Mouse (Mus musculus): ENCODE results near the gene Msh5. TPM values are rescaled to one million over a fixed set of nuclear protein-coding genes. Genes with fewer than 3 reads are reported as not detected.
A peak's percentile ranks its signal among the peaks of the same experiment; 100 is the strongest.

Msh5 gene
- polyA plus RNA-seq, 1 experiment from 2014 or later = 5.2 TPM

- H3K36me3 ChIP-seq = no peaks in the 10 kb centered on the region
- DNase-seq (ENCODE audit: low spot score) = peak; percentile 27
- H3K9me3 ChIP-seq (replicated peaks) = no peaks in the 10 kb centered on the region
- H3K27ac ChIP-seq = no peak overlapping the region
- no peak overlapping the region for H3K4me3 ChIP-seq
- H3K4me1 ChIP-seq = peaks cover 22% of the 10 kb centered on the region
- H3K27me3 ChIP-seq (ENCODE audit: low read depth, poor library complexity, severe bottlenecking) = peaks cover 4% of the 10 kb centered on the region; the same call in 1 of the 2 replicates
- WGBS = 73% methylated on average over 8 of the region's 8 CpGs
These were observed 14.1 kb downstream of the Msh5 start for GRCm38 (mm10) chr17:35032323-35032870.

GRCm38 (mm10) chr17:35031880-35032279 is 14.7 kb downstream of the Msh5 start:
- H3K4me3 ChIP-seq = no peak overlapping the region
- DNase-seq (ENCODE audit: low spot score) = no peak
- H3K27me3 ChIP-seq (ENCODE audit: low read depth, poor library complexity, severe bottlenecking) = peaks cover 4% of the 10 kb centered on the region; the same call in 1 of the 2 replicates
- peaks cover 27% of the 10 kb centered on the region for H3K4me1 ChIP-seq
- H3K36me3 ChIP-seq = no peaks in the 10 kb centered on the region
- no peak overlapping the region for H3K27ac ChIP-seq
- H3K9me3 ChIP-seq (replicated peaks) = no peaks in the 10 kb centered on the region
- WGBS = 92% methylated on average over 7 of the region's 7 CpGs

GRCm38 (mm10) chr17:35031272-35031671 is 15.3 kb downstream of the Msh5 start:
- DNase-seq (ENCODE audit: low spot score) = peak; percentile 27
- Histone ChIP-seq H3K4me3 (no peak overlapping the region), H3K27ac (peak overlapping the region; percentile 21; the same call in 1 of the 2 replicates), H3K27me3 (ENCODE audit: low read depth, poor library complexity, severe bottlenecking) (peaks cover 4% of the 10 kb centered on the region; the same call in 1 of the 2 replicates), H3K4me1 (peaks cover 30% of the 10 kb centered on the region), H3K36me3 (no peaks in the 10 kb centered on the region), H3K9me3 (replicated peaks) (no peaks in the 10 kb centered on the region)
- 90% methylated on average over 11 of the region's 11 CpGs for WGBS

GRCm38 (mm10) chr17:35029691-35030532 is 16.6 kb downstream of the Msh5 start:
- H3K27ac ChIP-seq = 0 out of 2 replicates have a peak overlapping the region, but pooled peaks have one; percentile 9
- 0 out of 2 replicates have a peak overlapping the region, but pooled peaks have one; percentile 3 for H3K4me3 ChIP-seq
- 38% methylated on average over 19 of the region's 19 CpGs for WGBS
- peak; percentile 43 for DNase-seq (ENCODE audit: low spot score)
- H3K4me1 ChIP-seq = peaks cover 35% of the 10 kb centered on the region
- H3K27me3 ChIP-seq (ENCODE audit: low read depth, poor library complexity, severe bottlenecking) = peaks cover 4% of the 10 kb centered on the region; the same call in 1 of the 2 replicates
- no peaks in the 10 kb centered on the region for H3K9me3 ChIP-seq (replicated peaks)
- H3K36me3 ChIP-seq = no peaks in the 10 kb centered on the region

GRCm38 (mm10) chr17:35028315-35028714 is 18.2 kb downstream of the Msh5 start:
- Histone ChIP-seq H3K4me3 (no peak overlapping the region), H3K9me3 (replicated peaks) (no peaks in the 10 kb centered on the region), H3K36me3 (no peaks in the 10 kb centered on the region), H3K27me3 (ENCODE audit: low read depth, poor library complexity, severe bottlenecking) (peaks cover 4% of the 10 kb centered on the region; the same call in 1 of the 2 replicates), H3K4me1 (peaks cover 51% of the 10 kb centered on the region), H3K27ac (no peak overlapping the region)
- WGBS = 85% methylated on average over 2 of the region's 2 CpGs
- no peak for DNase-seq (ENCODE audit: low spot score)

GRCm38 (mm10) chr17:35027277-35028068 is 19.1 kb downstream of the Msh5 start, which contains the start of gene Sapcd1:
TSS of gene Sapcd1 (minus strand) at chr17:35028016.
- peaks cover 53% of the 10 kb centered on the region for H3K4me1 ChIP-seq
- H3K4me3 ChIP-seq = peak within 1 kb of the TSS; percentile 11; the same call in 1 of the 2 replicates
- H3K27ac ChIP-seq = peak within 1 kb of the TSS; percentile 71
- no peaks in the 10 kb centered on the region for H3K36me3 ChIP-seq
- 44% methylated on average over 13 of the region's 13 CpGs for WGBS
- H3K9me3 ChIP-seq (replicated peaks) = no peaks in the 10 kb centered on the region
- DNase-seq (ENCODE audit: low spot score) = peak; percentile 46
- H3K27me3 ChIP-seq (ENCODE audit: low read depth, poor library complexity, severe bottlenecking) = peaks cover 4% of the 10 kb centered on the region; the same call in 1 of the 2 replicates

- no peak overlapping the region for H3K4me3 ChIP-seq
- peak; percentile 29 for DNase-seq (ENCODE audit: low spot score)
- no peaks in the 10 kb centered on the region for H3K36me3 ChIP-seq
- no peaks in the 10 kb centered on the region for H3K9me3 ChIP-seq (replicated peaks)
- 0 out of 2 replicates have a peak overlapping the region, but pooled peaks have one; percentile 71 for H3K27ac ChIP-seq
- peaks cover 3% of the 10 kb centered on the region; the same call in 1 of the 2 replicates for H3K27me3 ChIP-seq (ENCODE audit: low read depth, poor library complexity, severe bottlenecking)
- H3K4me1 ChIP-seq = peaks cover 63% of the 10 kb centered on the region
- WGBS = 88% methylated on average over 5 of the region's 5 CpGs
These were observed 20.3 kb downstream of the Msh5 start for GRCm38 (mm10) chr17:35026206-35026605.

- Histone ChIP-seq H3K27me3 (ENCODE audit: low read depth, poor library complexity, severe bottlenecking) (no peaks in the 10 kb centered on the region), H3K9me3 (replicated peaks) (no peaks in the 10 kb centered on the region), H3K36me3 (no peaks in the 10 kb centered on the region), H3K4me1 (peaks cover 58% of the 10 kb centered on the region), H3K4me3 (no peak overlapping the region), H3K27ac (peak overlapping the region; percentile 69)
- no peak for DNase-seq (ENCODE audit: low spot score)
- 64% methylated on average over 10 of the region's 10 CpGs for WGBS
These were observed 21.7 kb downstream of the Msh5 start for GRCm38 (mm10) chr17:35024691-35025488.

- Histone ChIP-seq H3K4me3 (no peak overlapping the region), H3K27ac (peak overlapping the region; percentile 69), H3K27me3 (ENCODE audit: low read depth, poor library complexity, severe bottlenecking) (no peaks in the 10 kb centered on the region), H3K4me1 (peaks cover 51% of the 10 kb centered on the region), H3K36me3 (no peaks in the 10 kb centered on the region), H3K9me3 (replicated peaks) (no peaks in the 10 kb centered on the region)
- WGBS = 73% methylated on average over 13 of the region's 13 CpGs
- DNase-seq (ENCODE audit: low spot score) = peak; percentile 28
These were observed 22.3 kb downstream of the Msh5 start for GRCm38 (mm10) chr17:35024261-35024660.

- 78% methylated on average over 4 of the region's 4 CpGs for WGBS
These were observed 22.8 kb downstream of the Msh5 start for GRCm38 (mm10) chr17:35023756-35024155.

GRCm38 (mm10) chr17:35023221-35023620 is 23.3 kb downstream of the Msh5 start:
- Histone ChIP-seq H3K27ac (peak overlapping the region; percentile 69; the same call in 1 of the 2 replicates), H3K36me3 (peaks cover 3% of the 10 kb centered on the region), H3K4me3 (no peak overlapping the region), H3K27me3 (ENCODE audit: low read depth, poor library complexity, severe bottlenecking) (no peaks in the 10 kb centered on the region), H3K9me3 (replicated peaks) (no peaks in the 10 kb centered on the region), H3K4me1 (peaks cover 46% of the 10 kb centered on the region)
- DNase-seq (ENCODE audit: low spot score) = no peak
- 83% methylated on average over 5 of the region's 5 CpGs for WGBS

More at GRCm38 (mm10) chr17:35023756-35024155, 22.8 kb downstream of the Msh5 start:
- Histone ChIP-seq H3K9me3 (replicated peaks) (no peaks in the 10 kb centered on the region), H3K27ac (peak overlapping the region; percentile 69), H3K36me3 (no peaks in the 10 kb centered on the region), H3K4me3 (0 out of 2 replicates have a peak overlapping the region, but pooled peaks have one; percentile 4), H3K4me1 (peaks cover 46% of the 10 kb centered on the region), H3K27me3 (ENCODE audit: low read depth, poor library complexity, severe bottlenecking) (no peaks in the 10 kb centered on the region)
- DNase-seq (ENCODE audit: low spot score) = peak; percentile 29
